Mouse (Mus musculus) E14TG2a.4 (cell line): ENCODE data around the gene Medag.

Experiments
- CTCF ChIP-seq: conservative IDR thresholded peaks from 2 replicates; pipeline ENCODE4 v1.5.1; 2014; ENCODE audit warnings: low read length
- NANOG ChIP-seq: IDR thresholded peaks from 2 replicates; pipeline ENCODE4 v1.6.1; 2014; ENCODE audit warnings: borderline replicate concordance, low read length, mixed read lengths
- POU5F1 ChIP-seq: IDR thresholded peaks from 2 replicates; pipeline ENCODE4 v1.6.1; 2014; ENCODE audit warnings: low read length, borderline replicate concordance

- TF ChIP-seq CTCF, result no peak
- TF ChIP-seq NANOG, result no peak
- no peak for TF ChIP-seq POU5F1
These were observed 25.0 kb downstream of the Medag start for GRCm38 (mm10) chr5:149436541-149436940.
